19 mouse cellular contexts compared by ENCODE assay signal in the genomic region with DNA sequence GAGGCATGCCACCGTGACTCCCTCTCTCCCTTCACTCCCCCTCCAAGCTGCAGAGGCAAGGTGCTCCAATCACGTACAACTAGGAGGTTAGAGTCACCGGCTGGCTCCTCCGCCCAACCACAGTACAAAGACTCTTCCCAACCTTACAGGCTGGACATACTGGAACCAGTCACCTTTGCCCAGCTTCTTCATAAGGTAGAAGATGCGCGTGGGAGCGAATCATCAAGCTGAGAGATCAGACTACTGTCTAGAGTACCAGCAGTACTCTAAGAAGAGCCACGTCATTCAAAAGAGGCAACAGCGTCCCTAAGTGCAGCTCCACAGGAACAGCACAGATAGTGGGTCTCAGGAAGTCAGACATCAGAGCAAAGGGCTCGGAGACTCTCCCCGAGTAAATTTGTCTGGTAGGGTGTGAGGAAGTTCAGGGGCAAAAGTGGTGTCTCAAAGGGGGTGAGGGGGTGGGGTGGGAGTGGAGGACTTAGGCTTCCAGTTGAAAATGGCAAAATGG. TPM values are rescaled to one million over a fixed set of nuclear protein-coding genes. Genes with fewer than 3 reads are reported as not detected.
DNase-seq lines count a peak whose midpoint lies in the region; ATAC-seq and TF ChIP-seq lines count a peak whose summit lies in the region.
"Had no signal": no experiment of that assay in that cellular context is flagged by ENCODE, and none has a peak within 500 bp of the region (broad histone marks: within the 10 kb centered on the region; RNA-seq: fewer than 3 reads in every experiment).

No protein-coding gene starts in this region.

- no peak for TF ChIP-seq POLR2A in CH12.LX (IDR thresholded peaks at IDR 0.05; ENCODE audit: low read depth, low read length)
- TF ChIP-seq POLR2A in bone marrow macrophage, adult 2 months (IDR thresholded peaks at IDR 0.05; ENCODE audit: borderline replicate concordance, low read depth, low read length): no peak

- no peak overlapping the region for H3K27ac ChIP-seq in CH12.LX (ENCODE audit: insufficient read depth, low read depth)
- peak overlapping the region; percentile 82; the same call in 1 of the 2 replicates for H3K27ac ChIP-seq in bone marrow macrophage, adult 2 months (ENCODE audit: insufficient read depth, low read depth, low read length)
- no peak overlapping the region for H3K27ac ChIP-seq in liver, embryonic 13.5 days
- H3K27ac ChIP-seq in forebrain, embryonic 15.5 days (replicated peaks): no peak overlapping the region
- H3K27ac ChIP-seq: hindbrain, embryonic 15.5 days; neural tube, embryonic 13.5 days had no signal

- no peaks in the 10 kb centered on the region for H3K27me3 ChIP-seq in CH12.LX (replicated peaks)
- H3K27me3 ChIP-seq in liver, embryonic 13.5 days: no peaks in the 10 kb centered on the region
- no peaks in the 10 kb centered on the region for H3K27me3 ChIP-seq in forebrain, embryonic 15.5 days
- H3K27me3 ChIP-seq: hindbrain, embryonic 15.5 days; neural tube, embryonic 13.5 days had no signal

- H3K9me3 ChIP-seq in CH12.LX (replicated peaks; ENCODE audit: low read length): peaks cover 2% of the 10 kb centered on the region
- no peaks in the 10 kb centered on the region for H3K9me3 ChIP-seq in liver, embryonic 13.5 days (replicated peaks)
- H3K9me3 ChIP-seq in forebrain, embryonic 15.5 days: no peaks in the 10 kb centered on the region
- H3K9me3 ChIP-seq: hindbrain, embryonic 15.5 days; neural tube, embryonic 13.5 days had no signal

- in situ Hi-C loops in CH12.LX (cut with MboI; ENCODE audit: low pct_ligation_motif_present, low pct_unique_long_range_greater_than_20kb, low sequenced_read_pairs): no loop called here

- H3K9ac ChIP-seq in CH12.LX (ENCODE audit: insufficient read depth, low read depth): peak overlapping the region; percentile 71; the same call in 1 of the 2 replicates
- H3K9ac ChIP-seq in liver, embryonic 13.5 days: no peak overlapping the region
- no peak overlapping the region for H3K9ac ChIP-seq in forebrain, embryonic 15.5 days (replicated peaks)
- H3K9ac ChIP-seq: hindbrain, embryonic 15.5 days; neural tube, embryonic 13.5 days had no signal

- no peak overlapping the region for H3K4me3 ChIP-seq in CH12.LX (replicated peaks in 1 of 3; ENCODE audit: low read depth in 2 of 3, low read length in 2 of 3, poor library complexity in 1 of 3)
- H3K4me3 ChIP-seq in bone marrow macrophage, adult 2 months (ENCODE audit: insufficient read depth, low read length): no peak overlapping the region
- no peak overlapping the region for H3K4me3 ChIP-seq in liver, embryonic 13.5 days (replicated peaks)
- H3K4me3 ChIP-seq in forebrain, embryonic 15.5 days: no peak overlapping the region
- H3K4me3 ChIP-seq: hindbrain, embryonic 15.5 days; neural tube, embryonic 13.5 days had no signal

- 62% methylated on average over 11 of the region's 11 CpGs for WGBS in liver, embryonic 13.5 days (ENCODE audit: insufficient replicate concordance)
- WGBS in forebrain, embryonic 15.5 days: 93% methylated on average over 11 of the region's 11 CpGs

- dilution Hi-C loops in CH12.LX (cut with MboI; ENCODE audit: extremely low pct_ligation_motif_present, extremely low pct_unique_long_range_greater_than_20kb, low sequenced_read_pairs): no loop called here

- no peak for DNase-seq in CH12.LX (ENCODE audit: extremely low read depth)
- DNase-seq in liver, embryonic 13.5 days: no peak
- peak; percentile 55 for DNase-seq in naive thymus-derived CD4-positive, alpha-beta T cell, adult 2 months (ENCODE audit: low read depth)
- DNase-seq in layer of hippocampus, adult 11-12 months (ENCODE audit: low spot score): no peak
- DNase-seq: cerebellum, adult 9-10 months; gastrocnemius, postnatal 25 days; kidney, postnatal 14 days; lung, postnatal 4 days had no signal

- no peaks in the 10 kb centered on the region for H3K36me3 ChIP-seq in CH12.LX (replicated peaks in 1 of 2; ENCODE audit: control insufficient read depth in 1 of 2, insufficient read depth in 1 of 2, low read length in 1 of 2)
- no peaks in the 10 kb centered on the region for H3K36me3 ChIP-seq in liver, embryonic 13.5 days
- no peaks in the 10 kb centered on the region for H3K36me3 ChIP-seq in forebrain, embryonic 15.5 days
- H3K36me3 ChIP-seq: hindbrain, embryonic 15.5 days; neural tube, embryonic 13.5 days had no signal

- no peak for TF ChIP-seq RAD21 in CH12.LX (IDR thresholded peaks at IDR 0.05; ENCODE audit: low read depth, low read length)

- no peak for TF ChIP-seq EP300 in CH12.LX (IDR thresholded peaks at IDR 0.05; ENCODE audit: low read length)

- peak overlapping the region; percentile 47; the same call in 1 of the 2 replicates for H3K4me2 ChIP-seq in CH12.LX (ENCODE audit: insufficient read depth, low read depth, poor library complexity, severe bottlenecking)
- peak overlapping the region; percentile 69; the same call in 1 of the 2 replicates for H3K4me2 ChIP-seq in liver, embryonic 13.5 days
- H3K4me2 ChIP-seq in forebrain, embryonic 15.5 days (replicated peaks): no peak overlapping the region
- H3K4me2 ChIP-seq: hindbrain, embryonic 15.5 days; neural tube, embryonic 13.5 days had no signal

- no peak for TF ChIP-seq CTCF in CH12.LX (conservative IDR thresholded peaks at IDR 0.05 in 1 of 2, IDR thresholded peaks at IDR 0.05 in 1 of 2; ENCODE audit: low read depth in 2 of 2, low read length in 2 of 2)
- TF ChIP-seq CTCF in bone marrow macrophage, adult 2 months (IDR thresholded peaks at IDR 0.05; ENCODE audit: low read depth, low read length): no peak

- peaks cover 14 to 42% of the 10 kb centered on the region in 2 experiments for H3K4me1 ChIP-seq in CH12.LX (ENCODE audit: control insufficient read depth in 1 of 2, insufficient read depth in 2 of 2)
- peaks cover 24% of the 10 kb centered on the region for H3K4me1 ChIP-seq in bone marrow macrophage, adult 2 months (ENCODE audit: control insufficient read depth, insufficient read depth, low read length)
- peaks cover 44% of the 10 kb centered on the region for H3K4me1 ChIP-seq in liver, embryonic 13.5 days (replicated peaks)
- H3K4me1 ChIP-seq in forebrain, embryonic 15.5 days: no peaks in the 10 kb centered on the region
- H3K4me1 ChIP-seq: hindbrain, embryonic 15.5 days; neural tube, embryonic 13.5 days had no signal

- H3K79me2 ChIP-seq in CH12.LX (replicated peaks; ENCODE audit: control insufficient read depth, extremely low read depth, insufficient read depth, poor library complexity, severe bottlenecking): no peaks in the 10 kb centered on the region; the same call in 1 of the 2 replicates

- no peak for ATAC-seq in liver, embryonic 13.5 days (ENCODE audit: low read depth)
- no peak for ATAC-seq in forebrain, embryonic 15.5 days (replicated peaks)
- ATAC-seq in granulocyte monocyte progenitor cell, adult 5-6 weeks (replicated peaks; ENCODE audit: poor library complexity, severe bottlenecking): no peak; the same call in 1 of the 2 replicates

TF ChIP-seq in CH12.LX, 34 proteins besides CTCF, POLR2A, EP300 and RAD21 (continues in another document):
- TF ChIP-seq E2F4 (IDR thresholded peaks at IDR 0.05; ENCODE audit: insufficient replicate concordance, low read depth, low read length) (no peak), MXI1 (IDR thresholded peaks at IDR 0.05; ENCODE audit: low read depth, low read length) (no peak), MAX (IDR thresholded peaks at IDR 0.05; ENCODE audit: low read length) (no peak), MEF2A (IDR thresholded peaks at IDR 0.05; ENCODE audit: borderline replicate concordance, low read depth, low read length) (no peak)

RNA-seq across cellular contexts. Expression of a gene that starts 1.3 kb away (rescaled TPM):
- total RNA-seq in CH12.LX (2012; rRNA removed) (1.9 and 3.6 TPM in 2 replicates), CH12.LX (2014; rRNA removed) (1.2 TPM in 2 replicates)
- polyA plus RNA-seq in CH12.LX (2012; ENCODE audit: insufficient read length, low read depth): 2.1 and 2.8 TPM in 2 replicates
- polyA plus RNA-seq in bone marrow macrophage, adult 2 months (2012; ENCODE audit: insufficient read depth, insufficient read length, missing spikeins): 74.9 and 86.3 TPM in 2 replicates
- polyA plus RNA-seq in liver, embryonic 13.5 days (2015; fragmentation: Nextera tagmentation; extraction: Ambion mirVana): 2.4 and 2.7 TPM in 2 replicates
- 1.3 and 1.6 TPM in 2 replicates for polyA plus RNA-seq in forebrain, embryonic 15.5 days (2015; fragmentation: Nextera tagmentation; extraction: Ambion mirVana)
- total RNA-seq in granulocyte monocyte progenitor cell, adult 5-6 weeks (2014; fragmentation: Nextera tagmentation): 0.23 and 1.9 TPM in 2 replicates
- 0.26 and 0.82 TPM in 2 replicates for total RNA-seq in granulocyte monocyte progenitor cell, adult 5-6 weeks (2017)

RNA-seq across cellular contexts. Expression of a gene that starts 16.3 kb away (rescaled TPM):
- total RNA-seq in CH12.LX (2012; rRNA removed) (7.9 and 8.3 TPM in 2 replicates), CH12.LX (2014; rRNA removed) (5.9 and 9.7 TPM in 2 replicates)
- 11.9 and 12.2 TPM in 2 replicates for polyA plus RNA-seq in CH12.LX (2012; ENCODE audit: insufficient read length, low read depth)
- 10.6 and 11.6 TPM in 2 replicates for polyA plus RNA-seq in bone marrow macrophage, adult 2 months (2012; ENCODE audit: insufficient read depth, insufficient read length, missing spikeins)
- 10.5 and 10.6 TPM in 2 replicates for polyA plus RNA-seq in liver, embryonic 13.5 days (2015; fragmentation: Nextera tagmentation; extraction: Ambion mirVana)
- 11.4 and 13.7 TPM in 2 replicates for polyA plus RNA-seq in forebrain, embryonic 15.5 days (2015; fragmentation: Nextera tagmentation; extraction: Ambion mirVana)
- total RNA-seq in granulocyte monocyte progenitor cell, adult 5-6 weeks (2014; fragmentation: Nextera tagmentation): 1.8 and 9.5 TPM in 2 replicates
- 4.1 and 9.0 TPM in 2 replicates for total RNA-seq in granulocyte monocyte progenitor cell, adult 5-6 weeks (2017)

RNA-seq across cellular contexts. Expression of a gene that starts 49.1 kb away (rescaled TPM):
- total RNA-seq in CH12.LX (2012; rRNA removed): 19.8 and 26.5 TPM in 2 replicates
- total RNA-seq in CH12.LX (2014; rRNA removed): 10.6 and 11.3 TPM in 2 replicates
- polyA plus RNA-seq in CH12.LX (2012; ENCODE audit: insufficient read length, low read depth): 19.2 and 23.8 TPM in 2 replicates
- polyA plus RNA-seq in bone marrow macrophage, adult 2 months (2012; ENCODE audit: insufficient read depth, insufficient read length, missing spikeins): 85.3 and 90.3 TPM in 2 replicates
- 12.3 and 13.8 TPM in 2 replicates for polyA plus RNA-seq in liver, embryonic 13.5 days (2015; fragmentation: Nextera tagmentation; extraction: Ambion mirVana)
- polyA plus RNA-seq in forebrain, embryonic 15.5 days (2015; fragmentation: Nextera tagmentation; extraction: Ambion mirVana): 11.2 and 12.4 TPM in 2 replicates
- 11.8 and 12.6 TPM in 2 replicates for total RNA-seq in granulocyte monocyte progenitor cell, adult 5-6 weeks (2014; fragmentation: Nextera tagmentation)
- total RNA-seq in granulocyte monocyte progenitor cell, adult 5-6 weeks (2017): 16.8 and 17.4 TPM in 2 replicates

RNA-seq across cellular contexts. Expression of a gene that starts 58.4 kb away (rescaled TPM):
- total RNA-seq in CH12.LX (2012; rRNA removed) (0.08 and 0.17 TPM in 2 replicates), CH12.LX (2014; rRNA removed) (not detected in 2 replicates)
- 0.55 and 0.77 TPM in 2 replicates for polyA plus RNA-seq in CH12.LX (2012; ENCODE audit: insufficient read length, low read depth)
- not detected in 2 replicates for polyA plus RNA-seq in bone marrow macrophage, adult 2 months (2012; ENCODE audit: insufficient read depth, insufficient read length, missing spikeins)
- not detected in 2 replicates for polyA plus RNA-seq in liver, embryonic 13.5 days (2015; fragmentation: Nextera tagmentation; extraction: Ambion mirVana)
- not detected in 2 replicates for polyA plus RNA-seq in forebrain, embryonic 15.5 days (2015; fragmentation: Nextera tagmentation; extraction: Ambion mirVana)
- total RNA-seq in granulocyte monocyte progenitor cell, adult 5-6 weeks (2014; fragmentation: Nextera tagmentation): not detected in 2 replicates
- not detected in 2 replicates for total RNA-seq in granulocyte monocyte progenitor cell, adult 5-6 weeks (2017)
- total RNA-seq: adrenal gland, adult 18-20 months; gastrocnemius, postnatal 25 days; layer of hippocampus, postnatal 10 days; left cerebral cortex, postnatal 25 days; midbrain, postnatal 0 days had no signal
- polyA plus RNA-seq: heart, embryonic 14.5 days; hindbrain, embryonic 15.5 days; liver, embryonic 16.5 days; midbrain, postnatal 0 days; neural tube, embryonic 13.5 days had no signal

Comparison
In these comparisons a context has a peak if more than half of its experiments do, and no peak if none do; other contexts are left out.
1. RNA of a gene that starts 1.3 kb away (polyA plus RNA-seq): 74.9 to 86.3 TPM in bone marrow macrophage, adult 2 months; 2.1 to 2.8 TPM in CH12.LX, 2.4 to 2.7 TPM in liver, embryonic 13.5 days and 1.3 to 1.6 TPM in forebrain, embryonic 15.5 days; every median in the first group is over 10 times any median in the second.